Mouse (Mus musculus) ES-CJ7 (cell line): ENCODE measurements around the gene Hspa4l.
"Not testable (repeated sequence)": the region's sequence is repeated elsewhere in the genome, so short reads cannot be mapped to it uniquely, and the experiment has no call there.

Experiments used
- DNase-seq: peaks from one replicate; pipeline ENCODE4 v3.0.0; 2011; ENCODE audit warnings: low read depth, low spot score

Hspa4l gene

GRCm38 (mm10) chr3:40813275-40813674, 69.0 kb downstream of the Hspa4l start:
- DNase-seq: no peak

- not testable (repeated sequence) for DNase-seq
These were observed 101.2 kb downstream of the Hspa4l start for GRCm38 (mm10) chr3:40845521-40845920.
